Mouse (Mus musculus) adrenal gland, postnatal 4 days (tissue): ENCODE data around the gene Fggy. TPM values are rescaled to one million over a fixed set of nuclear protein-coding genes. Genes with fewer than 3 reads are reported as not detected.
A peak's percentile ranks its signal among the peaks of the same experiment; 100 is the strongest.

Experiments used
- DNase-seq, 2 experiments: peaks; one replicate each; pipeline ENCODE4 v3.0.0; 2021 to 2022; ENCODE audit warnings: low spot score in 2 of 2, mixed read lengths in 2 of 2
- total RNA-seq, 2 experiments: library from RNA; stranded (reverse); gene quantifications; 2 replicates each; pipeline ENCODE4 v1.2.3; 2021

Fggy gene
- total RNA-seq, 2 experiments from 2014 or later, result 48.2 to 60.9 TPM

DNA sequence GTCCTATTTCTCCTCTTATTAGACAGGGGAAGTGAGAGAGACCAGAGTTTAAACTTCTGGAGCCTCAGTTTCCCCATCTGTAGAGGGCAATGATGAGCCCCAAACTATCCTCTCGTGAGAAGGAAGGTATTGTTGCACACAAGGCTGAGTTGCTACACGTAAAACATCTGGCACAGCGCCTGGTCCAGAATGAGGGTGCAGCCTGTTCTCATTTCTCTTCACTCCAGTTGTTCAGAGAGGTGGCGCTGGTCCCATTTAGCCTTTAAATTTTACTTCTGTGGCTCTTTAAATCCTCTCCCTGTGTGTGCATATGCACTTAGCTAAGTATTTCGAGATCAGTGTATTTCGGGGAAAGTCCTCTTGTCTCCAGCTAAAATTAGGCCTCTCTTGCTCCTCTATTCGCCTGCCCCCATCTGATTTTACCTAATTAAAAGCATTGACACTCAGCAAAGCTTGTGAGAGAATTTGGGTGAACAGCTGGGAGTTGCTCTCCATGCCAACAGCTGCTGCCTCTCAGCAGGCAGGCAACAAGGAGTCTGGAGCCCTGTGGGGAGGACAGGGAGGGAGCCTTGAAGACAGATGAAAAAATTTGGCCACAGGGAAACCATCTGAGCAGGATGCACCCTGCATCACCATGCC is 340.0 kb downstream of the Fggy start:
- no peak for DNase-seq

DNA sequence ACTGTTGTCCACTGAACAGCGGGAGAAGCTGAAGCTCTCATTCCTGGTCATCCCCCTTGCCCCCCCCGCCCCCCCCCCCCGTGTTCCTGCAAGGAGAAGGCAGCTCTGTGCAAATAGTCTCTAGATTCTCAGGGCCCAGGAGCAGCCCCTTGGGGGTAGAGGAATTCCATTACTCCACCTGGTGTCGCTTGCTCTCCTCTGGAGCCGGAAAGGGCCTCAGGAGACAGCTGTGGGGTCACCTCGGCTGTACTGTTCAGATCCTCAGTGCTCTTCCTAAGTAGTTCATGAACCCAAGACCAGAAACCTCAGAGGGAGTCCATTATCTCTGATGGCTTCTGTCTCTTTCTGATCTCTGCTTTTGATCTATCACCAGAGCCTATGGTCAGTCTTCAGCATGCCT is 341.4 kb downstream of the Fggy start:
- no peak for DNase-seq

DNA sequence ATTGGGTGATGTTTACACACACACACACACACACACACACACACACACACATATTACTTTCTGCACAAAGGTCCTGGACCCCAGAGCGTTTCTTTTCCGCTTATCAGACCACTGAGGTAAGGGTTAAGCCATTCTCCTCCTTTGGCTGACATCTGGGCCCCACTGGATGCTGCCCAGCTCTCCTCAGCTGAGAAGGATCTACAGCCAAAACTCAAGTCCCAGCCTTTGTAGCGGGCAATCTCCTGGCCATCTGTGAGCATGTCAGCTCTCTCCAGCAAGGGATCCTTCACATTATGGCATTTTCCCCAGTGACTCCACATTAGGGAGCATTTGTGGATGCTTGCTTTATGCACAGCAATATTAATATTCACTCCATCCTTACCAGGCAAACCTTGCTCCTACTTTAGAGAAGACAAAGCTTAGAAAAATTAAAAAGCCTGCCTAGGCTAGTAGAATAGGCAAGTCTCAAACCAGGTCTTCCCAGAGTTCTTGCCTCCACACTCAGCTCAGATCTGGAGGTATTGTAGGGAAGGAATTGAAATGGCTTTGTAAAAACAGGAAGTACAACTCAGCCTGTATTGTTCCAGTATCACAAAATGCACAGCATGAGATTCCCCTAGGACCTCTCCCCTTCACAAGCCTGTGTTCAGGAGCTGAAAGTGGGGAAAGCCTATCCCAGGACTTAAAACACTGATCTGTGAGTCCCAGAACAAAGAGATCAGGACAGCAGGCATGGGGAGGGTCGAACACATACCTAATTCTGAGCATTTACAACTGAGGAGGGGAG is 342.8 kb downstream of the Fggy start:
- DNase-seq, result no peak

DNA sequence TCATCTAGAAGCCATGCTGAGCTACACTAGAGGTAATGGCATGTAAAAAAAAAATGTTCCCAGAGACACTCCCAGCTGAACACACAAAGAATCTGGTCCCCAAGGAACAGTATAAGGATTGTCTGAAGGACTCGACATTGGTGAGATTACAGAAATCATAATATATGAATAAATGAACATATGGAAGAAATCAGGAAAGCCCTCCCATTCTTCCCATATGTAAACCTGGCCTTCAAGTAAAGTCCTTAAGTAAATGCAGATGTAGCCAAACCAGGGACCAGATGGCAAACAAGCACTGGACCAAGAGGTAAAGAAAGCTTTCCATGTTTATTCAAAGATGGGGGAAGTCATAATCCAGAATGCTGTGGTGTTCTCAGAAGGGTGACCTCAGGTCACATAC is 343.5 kb downstream of the Fggy start:
- DNase-seq, result no peak

DNA sequence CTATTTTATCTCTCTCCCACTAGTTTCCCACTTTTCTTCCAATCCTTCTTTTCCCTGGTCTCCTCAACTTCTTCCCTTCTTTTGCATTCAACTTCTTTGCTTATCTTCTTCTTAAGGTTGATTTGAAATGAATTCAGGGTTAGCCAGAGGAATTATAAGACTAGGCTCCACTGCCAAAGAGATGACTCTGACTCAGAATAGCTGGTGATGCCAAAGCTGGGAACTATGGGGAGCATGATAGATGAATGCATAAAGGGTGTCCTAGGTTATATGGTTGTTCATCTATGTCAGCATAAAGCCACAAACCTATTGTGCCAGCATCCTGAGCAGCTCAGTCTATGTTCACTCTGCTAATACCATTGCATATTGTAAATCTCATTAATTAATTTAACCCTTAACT is 348.8 kb downstream of the Fggy start:
- DNase-seq, result no peak

DNA sequence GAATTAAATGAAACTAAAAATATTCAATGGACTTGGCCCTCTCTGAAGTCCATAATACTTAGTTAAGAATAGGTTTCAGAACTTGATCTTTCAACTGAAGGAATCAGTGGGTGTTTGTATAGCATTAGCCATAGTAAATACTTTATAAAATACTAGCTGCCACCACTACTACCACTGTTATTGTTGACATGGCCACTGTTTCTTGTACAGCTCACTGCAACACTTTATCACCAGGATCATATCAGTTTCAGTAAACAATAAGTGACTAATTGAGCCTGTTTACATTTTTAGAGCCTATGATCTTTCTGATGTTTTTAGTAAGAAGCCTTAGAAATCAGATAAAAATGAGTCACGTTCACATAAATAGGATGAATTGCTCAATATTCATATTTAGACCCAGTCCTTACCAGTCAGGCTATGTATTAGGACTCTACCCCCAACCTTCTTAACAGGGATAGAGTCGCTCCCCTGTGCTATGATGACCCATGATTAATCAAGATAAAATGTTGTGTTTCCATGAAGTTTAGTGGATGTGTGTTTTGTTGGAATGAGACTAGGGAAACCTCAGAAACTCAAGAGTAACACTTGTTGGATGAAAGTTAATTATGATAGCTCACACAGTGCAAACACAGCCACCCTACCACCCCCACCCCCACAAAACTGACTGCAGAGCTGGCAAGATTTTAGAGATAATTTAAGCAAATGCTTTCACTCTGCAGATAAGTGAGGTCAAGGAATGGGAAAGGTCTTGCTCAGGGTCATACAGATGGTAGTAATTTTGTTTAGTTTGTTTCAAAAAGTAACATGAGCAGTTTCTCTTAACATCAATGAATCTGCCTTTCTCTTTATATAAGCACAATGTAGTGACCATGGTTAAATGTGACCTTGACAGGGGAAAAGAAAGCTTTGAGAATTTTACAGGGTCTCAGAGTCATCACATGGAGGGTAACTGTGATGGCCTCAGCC is 352.7 kb downstream of the Fggy start:
- no peak for DNase-seq

DNA sequence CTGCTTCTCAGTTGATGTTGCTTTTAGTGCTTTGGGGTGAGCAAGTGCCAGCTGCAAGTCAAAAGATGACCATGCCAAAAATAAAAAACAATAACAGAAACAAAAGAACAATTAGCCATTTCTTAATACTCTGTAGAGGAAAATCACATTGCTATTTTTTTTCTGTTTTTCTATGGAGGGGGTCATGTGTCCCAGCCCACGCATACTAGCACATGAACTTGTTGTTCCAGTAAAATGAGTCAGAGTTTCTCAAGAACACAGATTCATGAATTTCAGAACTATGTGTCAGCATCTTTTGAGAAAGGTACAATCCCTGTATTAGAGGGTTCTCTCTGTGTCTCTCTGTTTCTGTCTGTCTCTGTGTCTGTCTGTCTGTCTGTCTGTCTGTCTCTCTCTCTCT is 355.7 kb downstream of the Fggy start:
- DNase-seq, result no peak

DNA sequence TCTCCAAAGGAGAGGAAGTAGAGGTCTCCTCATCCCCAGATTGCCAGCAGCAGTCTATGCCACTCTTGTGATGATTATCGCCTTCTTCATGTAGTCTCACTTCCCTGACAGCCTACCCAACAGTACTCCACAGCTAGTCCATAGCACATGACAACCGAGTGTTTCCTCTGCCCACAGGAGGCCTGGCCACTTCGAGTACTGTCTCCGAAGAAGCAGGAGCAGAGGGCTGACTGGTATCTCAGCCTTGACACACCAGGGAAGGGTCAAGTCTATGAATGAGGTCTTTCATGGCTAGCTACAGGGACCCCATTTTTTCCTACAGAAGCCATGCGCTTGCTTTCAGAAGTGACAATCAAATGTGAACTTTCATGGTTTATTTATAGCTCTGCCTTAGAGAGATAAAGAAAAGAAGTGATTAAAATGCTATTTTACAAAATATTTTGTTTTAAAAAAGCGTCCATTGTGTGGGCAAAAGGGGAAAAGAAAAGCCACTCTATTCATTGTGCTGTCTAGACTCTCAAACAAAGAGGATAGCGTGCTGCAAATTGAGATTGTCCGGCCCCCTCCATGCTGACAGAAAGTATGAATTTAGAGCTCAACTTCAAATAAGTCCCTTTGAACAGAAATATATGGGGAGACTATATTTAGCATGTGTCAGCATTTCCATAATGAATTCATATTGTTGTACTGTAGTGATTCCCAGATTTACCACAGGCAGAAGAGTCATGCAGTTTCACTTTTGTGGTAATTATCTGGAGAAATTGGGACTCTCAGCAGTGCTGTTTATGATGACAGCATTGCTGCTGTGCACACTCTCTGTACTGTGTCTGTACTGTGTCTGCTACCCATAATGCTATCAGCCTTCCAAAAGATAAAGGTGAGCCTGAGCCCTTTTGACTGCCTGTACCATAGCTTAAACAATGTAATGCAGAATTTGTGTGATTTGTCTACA is 358.6 kb downstream of the Fggy start:
- no peak for DNase-seq

DNA sequence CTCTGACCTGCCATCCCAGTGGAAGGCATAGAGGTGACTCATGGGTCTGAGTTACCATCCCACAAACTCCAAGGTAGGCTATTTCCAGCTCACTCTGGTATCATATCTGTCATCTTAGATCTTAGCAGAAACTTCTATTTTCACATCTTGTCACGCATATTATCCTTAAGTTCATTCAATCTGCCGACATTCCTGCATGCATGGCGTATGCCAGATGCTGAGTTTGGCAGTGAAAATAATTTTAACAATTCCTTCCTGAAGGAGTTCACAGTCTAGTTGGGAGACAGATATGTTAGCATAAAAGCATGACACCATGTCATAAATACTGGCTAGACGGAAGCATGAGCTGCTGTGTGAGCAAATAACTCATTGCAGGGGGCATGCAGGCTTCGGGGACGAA is 360.4 kb downstream of the Fggy start:
- no peak for DNase-seq

DNA sequence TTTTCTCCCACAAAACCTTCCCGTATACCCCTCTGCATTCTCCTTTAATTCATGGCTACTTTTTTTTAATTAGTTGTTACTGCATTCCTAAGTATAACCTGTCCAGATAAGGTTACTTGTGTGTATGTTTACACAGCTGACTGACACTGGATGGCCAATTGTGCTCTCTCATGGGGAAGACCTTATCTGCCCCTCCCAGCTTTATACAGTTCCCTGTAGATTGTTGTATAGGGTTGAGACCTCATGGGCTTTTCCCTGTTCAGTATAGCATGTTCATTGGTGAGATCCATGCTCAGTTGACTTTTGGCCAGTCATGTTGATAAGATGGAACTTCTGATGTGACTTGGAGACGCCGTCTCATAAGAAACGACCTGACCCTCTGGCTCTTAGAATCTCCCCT is 363.1 kb downstream of the Fggy start:
- no peak for DNase-seq

DNA sequence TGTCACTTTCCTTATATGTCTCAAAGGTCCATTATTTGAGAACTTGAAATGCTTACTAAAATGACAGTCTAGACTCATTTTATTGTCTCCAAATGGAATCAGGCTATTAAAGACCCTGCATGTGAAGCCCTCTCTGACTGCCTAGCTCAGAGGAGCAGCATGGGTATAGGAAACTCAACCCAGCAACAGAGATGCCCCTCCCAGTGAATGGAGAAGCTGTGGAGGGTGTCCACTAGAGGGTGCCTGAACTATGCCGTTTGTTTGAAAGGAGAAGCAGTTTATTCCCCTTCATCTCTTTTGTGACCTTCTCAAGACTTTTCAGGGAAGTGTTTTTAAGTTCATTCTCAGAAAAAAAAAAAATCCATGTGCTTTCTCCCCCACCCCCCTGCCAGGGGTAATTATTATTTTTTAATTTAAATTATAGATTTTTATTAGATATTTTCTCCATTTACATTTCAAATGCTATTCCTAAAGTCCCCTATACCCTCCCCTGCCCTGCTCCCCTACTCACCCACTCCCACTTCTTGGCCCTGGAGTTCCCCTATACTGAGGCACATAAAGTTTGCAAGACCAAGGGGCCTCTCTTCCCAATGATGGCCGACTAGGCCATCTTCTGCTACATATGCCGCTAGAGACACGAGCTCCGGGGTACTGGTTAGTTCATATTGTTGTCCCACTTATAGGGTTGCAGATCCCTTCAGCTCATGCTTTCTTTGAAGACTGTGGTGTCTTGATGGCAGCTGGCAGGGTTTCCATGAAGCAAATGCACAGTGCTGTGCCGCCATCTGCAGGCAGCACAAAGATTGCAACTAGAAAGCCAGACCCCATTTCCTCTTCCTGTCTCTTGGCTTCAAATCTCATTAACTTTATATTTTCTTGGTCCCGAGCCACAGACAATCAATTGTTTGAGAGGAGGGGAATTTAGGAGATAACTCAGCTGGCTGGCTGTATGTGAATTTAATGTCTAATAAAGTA is 367.2 kb downstream of the Fggy start:
- peak; percentile 23 to 42 for DNase-seq

DNA sequence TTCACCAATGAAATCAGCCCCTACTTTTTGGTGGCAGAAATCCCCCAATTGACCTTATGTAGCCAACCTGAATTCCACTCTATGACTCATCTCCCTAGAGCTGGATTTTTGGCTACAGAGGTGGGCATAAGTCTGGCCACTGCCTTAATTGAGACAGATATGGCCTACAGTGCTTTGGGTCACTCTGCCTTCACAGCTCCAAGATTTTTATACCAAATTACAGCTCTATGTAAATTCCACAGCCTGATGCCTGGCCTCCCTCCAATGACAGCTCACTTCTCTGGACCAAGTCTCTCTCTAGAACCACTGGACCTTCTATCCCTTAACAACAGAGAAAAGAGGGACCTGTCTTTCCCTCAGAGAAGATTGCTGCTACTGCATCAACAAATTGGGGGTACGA is 371.5 kb downstream of the Fggy start:
- no peak for DNase-seq

DNA sequence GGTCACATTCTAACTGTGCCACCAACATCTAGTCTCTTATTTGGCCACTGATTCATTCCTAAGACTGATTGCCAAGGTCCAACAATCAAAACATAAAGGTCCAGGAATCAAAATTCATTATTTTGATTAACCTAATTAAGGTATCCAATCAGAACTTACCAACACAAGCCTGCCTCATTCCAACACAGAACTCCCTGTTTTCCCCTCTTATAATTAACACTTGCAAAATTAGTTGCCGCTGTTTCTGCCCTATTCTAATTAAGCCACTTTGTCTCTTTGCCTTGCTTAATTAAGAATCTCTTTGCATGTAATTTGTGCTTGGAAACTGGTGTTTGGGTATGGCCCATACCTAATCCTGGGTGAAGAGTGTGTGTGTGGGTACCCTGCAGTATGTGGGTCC is 372.6 kb downstream of the Fggy start:
- DNase-seq, result no peak

DNA sequence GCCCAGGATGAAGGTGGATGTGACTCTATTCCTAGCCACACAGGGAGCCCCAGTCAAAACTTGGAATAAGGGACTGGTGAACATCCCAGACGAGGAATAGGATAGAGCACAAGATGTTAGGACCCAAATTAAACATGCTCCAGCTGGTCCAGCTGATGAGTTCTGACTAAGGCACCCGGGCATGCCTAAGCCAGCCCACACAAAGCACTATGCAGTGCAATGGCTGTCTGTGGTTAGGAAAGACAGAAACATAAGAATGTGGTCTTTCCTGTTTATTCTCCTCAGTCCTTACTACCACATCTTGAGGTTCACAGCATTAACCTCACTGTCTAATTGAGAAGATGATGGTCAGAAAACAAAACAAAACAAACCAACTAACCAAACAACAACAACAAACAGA is 374.0 kb downstream of the Fggy start:
- DNase-seq, result no peak

DNA sequence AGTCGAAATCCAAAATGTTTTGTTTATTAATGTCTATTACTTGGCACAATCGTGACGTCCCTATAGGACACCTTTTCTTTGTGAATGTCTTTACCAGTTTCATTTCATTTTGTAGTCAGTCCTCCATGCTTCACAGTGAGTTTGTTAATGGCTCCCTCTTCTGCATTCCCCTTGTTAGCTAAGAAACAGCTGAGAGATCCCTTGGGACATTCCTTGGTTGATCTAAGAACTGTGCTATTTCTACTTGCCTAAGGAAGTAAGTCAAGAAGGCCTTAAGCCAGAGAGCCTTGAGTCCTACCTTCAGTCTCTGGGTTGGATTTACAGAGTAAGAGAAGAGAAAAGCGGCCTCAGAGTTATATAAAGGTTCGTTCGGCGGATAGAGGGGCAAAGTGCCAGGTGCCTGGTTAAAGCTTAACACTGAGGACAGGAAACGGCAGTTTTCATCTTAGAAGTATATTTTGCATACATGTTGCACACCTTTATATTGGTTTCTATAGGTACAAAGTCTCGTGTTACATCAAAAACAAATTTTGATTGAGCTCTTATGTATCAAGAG is 376.6 kb downstream of the Fggy start:
- no peak for DNase-seq

DNA sequence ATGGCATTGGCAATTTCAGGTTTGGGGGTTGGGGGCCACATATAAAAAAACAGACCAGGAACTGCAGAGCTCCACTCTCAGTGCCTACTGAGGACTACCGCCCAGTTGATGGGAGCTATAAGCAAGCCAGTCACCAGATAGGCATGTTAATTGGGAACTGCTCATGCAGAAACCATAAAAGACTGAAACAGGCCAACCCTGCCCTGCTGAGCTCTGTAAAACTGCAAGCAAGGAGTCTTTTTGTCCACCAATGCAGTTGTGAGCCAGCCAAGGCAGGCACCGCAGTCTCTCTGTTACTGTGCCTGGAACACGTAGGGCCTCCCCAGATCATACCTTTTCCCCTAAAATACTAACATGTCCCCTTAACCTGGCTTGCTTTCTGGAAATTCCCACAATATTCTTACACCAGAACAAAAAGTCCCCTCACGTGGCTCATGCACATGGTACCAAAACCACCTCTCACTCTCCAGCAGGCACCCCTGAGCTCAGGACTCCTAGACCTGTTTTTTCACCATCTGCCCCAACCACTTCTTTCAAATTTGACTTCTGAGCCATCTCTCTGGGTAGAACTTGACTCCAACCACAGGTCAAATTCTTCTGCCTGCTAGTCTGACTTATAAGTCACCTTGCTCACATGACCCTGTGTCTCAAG is 377.2 kb downstream of the Fggy start:
- DNase-seq, result no peak

DNA sequence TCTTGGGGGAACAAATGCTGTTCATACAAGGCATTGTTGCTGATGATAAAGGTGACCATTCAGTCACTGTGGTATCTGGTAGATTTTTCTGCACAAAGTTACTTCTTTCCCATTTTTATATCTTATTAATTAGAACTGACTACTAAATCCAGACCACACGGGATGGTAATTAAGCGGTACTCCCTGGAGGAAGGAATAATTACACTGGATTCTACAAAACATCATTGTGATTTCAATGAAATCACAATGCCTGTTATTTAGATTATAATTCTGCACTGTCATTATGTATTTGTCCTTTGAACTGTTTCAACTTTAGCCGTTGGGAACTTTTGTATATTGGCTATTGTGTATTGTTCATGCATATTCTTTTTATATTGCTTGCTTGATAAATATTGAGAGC is 381.4 kb downstream of the Fggy start:
- DNase-seq, result no peak

DNA sequence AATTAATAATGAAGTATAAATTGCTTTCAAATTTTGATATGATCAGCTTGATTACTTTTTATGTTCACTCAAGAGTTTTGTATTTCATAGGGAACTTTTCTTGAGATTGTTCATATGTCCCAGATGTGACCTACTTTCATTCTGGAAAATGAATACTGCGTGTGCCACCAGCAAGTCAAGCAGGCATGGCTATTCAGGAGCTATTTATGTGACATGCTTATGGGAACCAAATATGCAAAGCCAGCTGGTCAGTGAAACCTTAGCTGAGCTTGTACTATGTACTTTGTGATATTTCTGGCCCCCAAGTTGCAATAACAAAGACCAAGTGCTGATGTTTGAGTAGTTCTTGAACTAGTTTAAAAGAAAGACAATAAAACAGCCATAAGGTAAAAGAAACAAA is 390.6 kb downstream of the Fggy start:
- no peak for DNase-seq

DNA sequence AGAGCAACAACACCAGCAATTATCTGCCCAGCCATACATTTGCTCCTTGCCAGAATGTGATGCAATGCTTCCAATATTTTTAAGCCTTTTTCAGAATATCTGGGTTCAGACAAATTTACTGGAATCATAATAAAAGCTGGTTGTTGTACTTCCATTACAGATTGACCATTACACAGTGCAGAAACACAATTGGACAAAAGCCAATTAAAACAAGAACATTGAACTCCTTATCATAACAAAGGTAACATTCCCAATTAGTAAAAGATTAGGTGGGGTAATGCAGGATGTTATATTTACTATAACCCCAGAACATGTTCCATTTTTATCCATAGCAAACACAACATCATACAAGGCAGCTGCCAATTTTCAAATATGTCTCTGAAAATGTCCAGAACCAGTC is 396.0 kb downstream of the Fggy start:
- DNase-seq, result no peak
